Mouse (Mus musculus) cerebral cortex, adult 2 months (tissue): ENCODE measurements around the gene Usp15.

Source experiments
- WGBS: fragments of 180-500 bp; shearing (Covaris S2); methylation state at CpG from one replicate; pipeline ENCODE4 v1.1.7; 2018; 5-methylcytosine and 5-hydroxymethylcytosine counted together

Usp15 gene

DNA sequence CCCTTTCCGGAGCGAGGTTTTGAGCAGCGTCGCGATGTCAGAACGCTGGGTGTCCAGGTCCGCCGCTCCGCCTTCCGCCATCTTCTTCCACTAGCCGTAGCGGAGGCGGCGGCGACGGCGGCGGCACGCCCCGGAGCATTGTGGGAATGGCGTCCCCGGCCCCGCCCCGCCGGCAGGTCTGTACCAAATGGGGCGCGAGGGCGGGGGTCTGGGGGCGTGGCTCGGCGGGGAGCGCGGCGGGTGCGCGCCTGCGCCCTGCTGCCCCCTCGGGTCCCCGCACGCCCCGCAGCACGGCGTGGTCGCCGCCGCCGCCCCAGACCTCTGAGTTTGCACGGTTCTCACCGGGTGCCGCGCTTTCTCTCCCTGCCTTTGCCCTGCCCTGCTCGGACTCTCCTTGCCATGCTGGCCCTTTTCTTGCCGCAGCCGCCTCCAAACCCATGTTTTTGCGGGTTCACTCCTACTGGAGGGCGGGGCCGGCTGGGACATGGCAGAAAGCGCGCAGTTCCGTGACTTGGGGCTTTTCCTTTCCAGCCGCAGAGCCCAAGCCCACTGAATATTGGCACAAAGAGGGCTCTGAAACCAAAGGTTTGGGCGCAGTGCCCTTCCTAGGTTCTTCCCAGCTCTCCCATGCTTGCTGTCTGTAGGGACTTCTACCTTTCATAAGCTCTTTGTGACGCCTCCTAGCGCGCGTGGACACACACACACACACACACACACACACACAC, at the start of gene Usp15:
Gene Usp15 (minus strand): TSS at position 161 of the 725 bp plus-strand sequence.
- under 1% methylated on average over 63 of the region's 66 CpGs for WGBS

DNA sequence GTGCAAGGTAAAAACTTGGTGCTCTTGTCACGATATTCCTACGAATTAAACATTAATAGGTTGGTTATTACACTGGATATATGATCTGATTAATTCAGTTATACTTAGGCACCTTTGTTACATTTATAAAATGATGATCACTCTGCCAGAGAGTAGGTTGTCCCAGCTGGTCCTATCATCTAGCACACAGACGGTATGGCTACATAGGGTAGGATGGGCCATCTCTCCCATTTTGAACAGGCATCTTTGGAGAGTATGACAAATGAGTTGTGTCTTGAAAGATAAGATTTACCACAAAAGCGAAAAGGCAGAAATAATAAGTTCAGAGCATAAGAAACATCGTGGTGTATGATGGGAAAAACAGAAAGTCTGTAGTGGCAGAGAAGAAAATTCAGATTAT, 32.6 kb upstream of the Usp15 start:
- WGBS = 91% methylated on average over 5 of the region's 5 CpGs

DNA sequence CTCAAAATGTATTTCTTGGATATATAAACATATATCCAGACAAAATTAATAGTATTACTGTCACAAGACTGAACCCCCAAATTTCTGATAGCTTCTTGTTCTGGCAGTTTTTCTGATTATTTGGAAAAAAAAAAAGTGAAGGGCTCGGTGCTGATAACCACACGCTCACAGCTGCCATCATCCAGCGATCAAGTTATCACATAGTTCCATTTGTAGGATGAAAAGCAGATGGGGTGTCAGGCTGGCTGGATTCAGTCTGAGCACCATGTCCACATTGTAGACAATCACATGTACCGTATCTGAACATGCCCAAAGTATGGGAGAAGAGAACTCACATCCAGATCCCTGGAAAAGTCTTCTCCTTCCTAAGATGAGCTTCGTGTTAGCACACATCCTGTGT, 26.0 kb upstream of the Usp15 start:
- 86% methylated on average over 5 of the region's 5 CpGs for WGBS

DNA sequence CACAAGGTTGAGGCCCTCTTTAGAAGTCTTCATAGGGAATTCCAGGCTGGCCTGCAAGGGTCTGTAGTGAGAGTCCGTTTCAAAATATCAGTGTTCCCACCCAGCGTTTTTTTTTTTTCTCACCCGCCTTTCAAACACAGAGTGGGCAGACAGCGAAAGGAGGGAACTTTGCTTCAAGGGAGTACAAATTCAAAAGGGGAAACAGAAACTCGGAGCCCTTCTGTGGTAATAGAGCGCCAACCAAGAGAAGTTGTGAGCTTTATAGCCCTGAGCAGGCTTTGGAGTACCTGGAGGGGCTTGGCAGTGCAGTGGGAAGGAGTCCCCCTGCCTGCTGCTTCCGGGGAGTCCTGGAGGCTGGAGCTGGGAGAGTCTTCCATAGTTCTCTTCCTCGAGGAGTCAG, 12.7 kb upstream of the Usp15 start:
- WGBS = 76% methylated on average over 8 of the region's 8 CpGs

DNA sequence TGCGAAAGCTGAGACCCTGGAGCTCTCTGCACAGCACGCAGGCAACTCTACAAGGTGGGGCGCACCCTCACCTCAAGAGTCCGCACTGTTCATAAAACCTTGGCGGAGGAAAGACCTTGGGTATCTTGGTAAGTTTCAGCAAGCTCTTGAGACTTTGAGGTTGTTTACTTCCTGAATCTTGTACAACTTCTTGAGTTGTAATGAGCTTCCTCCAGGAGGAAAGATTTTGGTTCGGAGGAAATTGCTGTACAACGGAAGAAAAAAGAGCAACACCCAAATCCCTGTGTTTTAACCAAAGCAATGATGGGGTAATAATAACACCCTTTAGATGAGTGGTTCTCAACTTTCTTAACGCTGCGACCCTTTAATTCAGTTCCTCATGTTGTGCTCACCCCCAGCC, 11.5 kb upstream of the Usp15 start:
- WGBS = 93% methylated on average over 9 of the region's 9 CpGs

DNA sequence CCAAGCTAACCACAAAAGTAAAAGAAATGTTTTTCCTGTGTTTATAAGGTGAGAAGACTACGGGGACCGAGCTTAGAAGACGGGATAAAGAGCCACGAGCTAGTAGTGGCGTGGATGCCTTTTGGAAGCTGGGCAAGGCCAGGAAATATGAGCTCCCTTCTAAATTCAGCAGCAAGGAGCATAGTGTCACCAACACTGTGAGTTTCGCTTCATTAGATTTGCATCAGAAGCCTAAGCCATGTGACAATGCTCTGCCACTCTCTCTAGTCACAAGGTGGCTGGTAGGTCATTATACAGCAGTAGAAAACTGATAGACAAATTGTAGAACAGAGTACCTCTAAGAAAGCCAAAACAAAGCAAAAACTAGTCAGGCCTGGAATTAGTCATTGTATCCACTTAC, 9.3 kb upstream of the Usp15 start:
- 92% methylated on average over 6 of the region's 6 CpGs for WGBS

DNA sequence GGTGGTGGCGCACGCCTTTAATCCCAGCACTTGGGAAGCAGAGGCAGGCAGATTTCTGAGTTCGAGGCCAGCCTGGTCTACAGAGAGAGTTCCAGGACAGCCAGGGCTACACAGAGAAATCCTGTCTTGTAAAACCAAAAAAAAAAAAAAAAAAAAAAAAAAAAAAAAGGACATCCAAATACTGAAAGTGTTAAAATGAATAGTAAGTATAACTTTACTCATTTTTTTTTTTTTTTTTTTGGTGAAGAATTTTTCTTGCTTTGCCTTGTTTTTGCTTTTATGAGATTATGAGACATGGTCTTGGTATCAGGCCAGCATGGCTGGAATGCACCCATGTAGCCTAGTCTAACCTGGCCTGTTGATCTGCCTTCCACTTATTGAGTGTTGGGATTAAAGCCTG, 8.6 kb upstream of the Usp15 start:
- WGBS = 98% methylated on average over 3 of the region's 3 CpGs

DNA sequence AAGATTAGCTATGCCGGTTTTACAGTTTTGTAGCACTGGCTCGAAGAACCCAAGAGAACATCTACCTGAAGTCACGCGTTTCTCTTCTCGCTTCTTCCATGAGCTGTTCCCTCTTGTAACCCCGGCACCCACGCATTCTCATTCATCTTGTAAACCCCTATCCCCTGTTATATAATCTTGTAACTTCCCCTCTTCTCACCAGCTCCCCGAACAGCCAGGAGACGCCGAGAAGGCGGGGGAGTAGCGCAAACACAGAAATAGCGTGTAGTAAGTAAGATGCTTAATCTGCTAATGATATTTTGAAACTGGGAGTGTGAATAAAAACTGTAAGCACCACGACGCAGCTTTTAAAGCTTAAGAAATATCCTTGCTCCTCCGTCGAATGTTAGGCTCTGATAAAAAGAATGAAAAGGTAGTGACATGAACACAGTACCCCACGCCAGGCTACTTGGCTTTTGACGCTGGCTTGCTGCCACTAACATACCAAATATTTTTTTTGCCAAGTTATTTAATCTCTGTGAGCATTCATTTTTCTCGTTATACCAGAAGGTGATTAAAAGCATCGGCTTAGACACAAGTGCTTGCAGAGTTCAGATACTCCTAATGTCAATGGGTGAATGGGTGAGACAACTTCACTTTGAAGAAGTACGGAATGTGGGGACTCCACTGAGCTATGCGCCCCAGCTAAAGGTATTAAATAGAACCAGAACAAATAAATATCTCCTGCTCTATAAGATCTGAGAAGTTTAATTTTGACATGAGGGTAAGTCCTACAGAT, 5.4 kb upstream of the Usp15 start:
- 63% methylated on average over 23 of the region's 23 CpGs for WGBS

DNA sequence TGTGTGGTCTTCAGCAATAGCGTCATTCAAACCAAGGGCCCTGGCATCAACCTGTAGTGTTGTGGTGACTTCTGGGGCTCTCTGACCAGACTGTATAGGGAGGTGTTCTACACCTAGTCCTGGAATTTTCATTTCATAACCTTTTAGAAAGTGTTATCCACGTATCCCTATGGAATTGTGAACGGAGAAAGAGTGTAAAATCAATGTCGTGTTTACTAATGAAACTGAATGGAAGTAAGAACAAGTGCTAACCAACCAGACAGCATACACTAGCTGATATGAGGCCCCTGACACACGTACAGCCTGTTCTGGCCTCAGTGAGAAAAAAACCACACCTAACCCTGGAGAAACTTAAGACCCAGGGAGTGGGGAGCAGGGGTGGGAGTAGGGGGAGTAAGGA, 4.6 kb upstream of the Usp15 start:
- WGBS = 88% methylated on average over 5 of the region's 5 CpGs

DNA sequence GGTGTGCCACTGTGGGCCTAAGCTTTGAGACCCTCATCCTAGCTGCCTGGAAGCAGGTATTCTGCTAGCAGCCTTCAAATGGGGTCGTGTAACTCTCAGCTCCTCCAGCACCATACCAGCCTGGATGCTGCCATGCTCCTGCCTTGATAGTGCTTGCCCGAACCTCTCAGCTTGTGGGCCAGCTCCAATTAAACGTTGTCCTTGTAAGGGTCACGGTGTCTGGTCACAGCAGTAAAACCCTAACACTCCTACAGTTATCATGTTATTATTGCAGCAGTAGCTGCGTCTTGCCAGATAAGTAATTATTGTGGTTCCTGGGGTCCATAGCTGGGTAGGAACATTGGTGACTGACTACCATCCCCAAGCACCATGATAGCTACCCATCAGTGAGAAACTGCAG, 4.2 kb upstream of the Usp15 start:
- WGBS = 94% methylated on average over 5 of the region's 5 CpGs

DNA sequence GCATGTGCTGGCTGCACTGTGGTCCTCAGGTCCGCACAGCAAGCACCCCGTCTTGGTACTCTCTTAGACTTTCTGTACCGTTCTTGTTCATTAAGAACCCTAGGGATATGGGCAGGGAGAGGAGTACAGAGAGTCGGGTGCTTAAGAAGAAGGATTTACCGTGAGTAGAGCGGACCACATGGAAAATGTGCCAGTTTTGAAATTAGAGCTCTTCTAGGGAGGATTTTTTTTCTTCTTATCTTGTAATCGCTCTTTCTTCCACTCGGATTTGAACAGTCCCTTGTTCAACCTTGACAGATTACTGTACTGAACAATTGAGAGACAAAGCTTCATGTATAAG, 3.5 kb upstream of the Usp15 start:
- 90% methylated on average over 8 of the region's 8 CpGs for WGBS

DNA sequence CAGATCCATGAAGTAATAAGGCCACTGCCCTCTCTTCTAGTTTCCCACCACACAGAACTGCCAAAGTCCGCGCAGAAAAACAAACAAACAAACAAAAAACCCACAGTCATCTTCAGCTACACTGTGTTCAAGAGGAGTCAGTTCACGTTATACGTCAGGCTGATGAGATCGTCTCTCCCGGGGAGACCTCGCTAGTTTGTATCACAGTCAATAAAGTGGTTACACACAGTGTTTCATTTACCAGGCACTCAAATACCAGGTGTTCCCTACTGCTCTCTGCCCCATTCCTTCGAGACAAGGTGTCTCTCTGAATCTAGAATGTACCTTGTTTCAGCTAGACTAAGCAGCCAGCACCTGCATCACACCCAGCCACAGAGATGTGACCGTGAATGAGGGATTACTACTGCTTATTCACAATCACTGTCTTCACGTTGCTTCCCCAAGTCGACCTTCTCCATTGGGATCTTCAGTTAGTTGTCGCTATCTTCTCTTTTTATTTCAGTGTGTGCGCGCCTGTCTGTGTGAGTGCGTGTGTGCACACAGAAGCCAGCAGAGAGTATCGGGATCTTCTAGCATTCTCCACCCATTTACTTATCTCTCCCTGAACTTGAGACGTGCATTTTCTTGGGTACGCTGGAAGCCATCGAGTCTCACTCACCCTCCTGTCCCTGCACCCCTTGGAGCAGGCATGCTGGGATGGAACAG, 3.0 kb upstream of the Usp15 start:
- 88% methylated on average over 19 of the region's 19 CpGs for WGBS

DNA sequence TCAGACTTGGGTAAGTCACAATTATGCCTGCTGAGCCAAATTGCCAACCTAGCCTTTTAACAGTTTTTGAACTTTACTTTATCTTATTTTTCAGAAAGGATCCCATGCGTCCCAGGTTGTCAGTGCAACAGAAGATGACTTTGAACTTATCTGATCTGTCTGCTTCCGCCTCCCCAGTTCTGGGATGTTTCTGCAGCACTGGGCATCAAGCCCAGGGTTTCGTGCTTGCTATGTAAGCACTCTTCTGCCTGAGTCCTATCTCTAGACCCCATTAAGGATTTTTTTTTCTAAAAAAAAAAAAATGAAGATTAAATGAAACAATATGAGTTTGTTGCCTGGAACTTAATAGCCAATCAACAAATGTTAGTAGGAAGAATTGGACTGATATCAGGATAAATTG, 2.3 kb upstream of the Usp15 start:
- 76% methylated on average over 3 of the region's 3 CpGs for WGBS

DNA sequence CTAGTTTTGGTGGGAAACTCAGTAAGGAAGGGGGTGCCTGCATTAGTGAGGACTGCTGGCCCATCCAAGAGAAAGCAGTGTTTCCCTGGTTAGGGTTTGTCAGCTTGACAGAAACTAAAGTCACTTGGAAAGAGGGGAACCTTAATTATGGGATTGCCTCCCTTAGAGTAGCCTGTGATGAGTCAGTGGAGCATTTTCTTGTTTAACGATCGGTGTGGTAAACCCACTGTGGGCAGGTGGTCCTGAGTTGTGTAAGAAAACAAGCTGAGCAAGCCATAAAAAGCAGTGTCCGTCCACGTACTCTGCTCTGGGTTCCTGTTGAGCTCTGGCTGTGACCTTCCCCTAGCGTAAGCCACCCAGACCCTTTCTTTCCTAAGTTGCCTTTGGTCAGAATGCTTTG, 1.4 kb upstream of the Usp15 start:
- 71% methylated on average over 5 of the region's 5 CpGs for WGBS

DNA sequence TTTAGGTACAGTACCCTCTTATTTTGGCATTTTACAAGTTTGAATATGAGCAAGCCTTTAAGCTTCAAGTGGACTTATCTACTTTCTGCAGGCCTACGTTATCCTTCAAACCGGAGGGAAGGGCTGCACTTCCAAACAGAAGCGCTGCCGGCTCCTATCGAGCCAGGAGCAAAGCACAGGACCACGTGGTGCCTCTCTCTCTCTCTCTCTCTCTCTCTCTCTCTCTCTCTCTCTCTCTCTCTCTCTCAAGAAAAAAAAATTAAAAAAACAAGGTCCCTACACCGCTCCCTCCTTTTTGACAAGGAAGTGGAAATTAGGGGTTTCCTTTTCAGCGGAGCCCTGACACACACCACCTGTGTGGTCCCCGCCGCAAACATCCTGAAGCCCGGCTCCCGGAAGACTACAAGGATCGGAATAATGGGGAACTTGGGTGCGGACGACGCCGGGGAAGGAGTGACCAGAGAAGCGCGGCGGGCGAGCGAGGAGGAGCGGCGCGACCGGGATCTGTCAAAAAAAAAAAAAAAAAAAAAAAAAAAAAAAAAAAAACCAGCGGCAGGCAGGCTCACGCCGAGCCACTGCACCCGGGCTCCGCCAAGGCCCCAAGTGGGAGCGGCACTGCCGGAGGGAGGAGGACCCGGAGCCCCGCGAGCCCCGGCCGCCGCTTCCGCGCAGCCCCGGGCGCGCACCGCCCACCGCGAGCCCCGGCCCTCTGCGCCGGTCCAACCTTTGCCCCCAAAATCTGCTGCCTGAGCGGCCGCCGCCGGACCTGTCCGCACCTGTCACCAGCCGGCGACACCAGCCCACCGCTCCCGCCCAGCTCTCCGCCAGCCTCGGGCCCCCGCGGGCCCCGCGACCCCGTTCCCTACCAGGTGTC, 597 bp downstream of the Usp15 start:
- 1% methylated on average over 66 of the region's 66 CpGs for WGBS

DNA sequence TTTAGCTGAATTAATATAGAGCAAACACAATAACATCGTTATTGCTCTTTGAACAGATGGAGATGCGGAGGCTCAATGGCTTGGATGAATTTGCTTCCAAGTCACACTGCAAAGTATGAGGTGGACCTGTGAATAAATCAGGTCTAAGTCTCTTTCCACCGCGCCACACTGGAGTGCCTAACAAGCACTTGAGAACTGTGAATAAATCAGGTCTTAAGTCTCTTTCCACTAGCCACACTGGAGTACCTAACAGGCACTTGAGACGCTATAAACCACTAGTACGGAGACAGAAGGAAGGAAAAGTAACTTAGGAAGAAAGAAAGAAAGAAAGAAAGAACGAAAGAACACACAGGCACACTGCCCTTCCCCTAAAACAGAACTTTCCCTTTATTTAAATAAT, 1.3 kb downstream of the Usp15 start:
- WGBS = 8% methylated on average over 7 of the region's 7 CpGs

DNA sequence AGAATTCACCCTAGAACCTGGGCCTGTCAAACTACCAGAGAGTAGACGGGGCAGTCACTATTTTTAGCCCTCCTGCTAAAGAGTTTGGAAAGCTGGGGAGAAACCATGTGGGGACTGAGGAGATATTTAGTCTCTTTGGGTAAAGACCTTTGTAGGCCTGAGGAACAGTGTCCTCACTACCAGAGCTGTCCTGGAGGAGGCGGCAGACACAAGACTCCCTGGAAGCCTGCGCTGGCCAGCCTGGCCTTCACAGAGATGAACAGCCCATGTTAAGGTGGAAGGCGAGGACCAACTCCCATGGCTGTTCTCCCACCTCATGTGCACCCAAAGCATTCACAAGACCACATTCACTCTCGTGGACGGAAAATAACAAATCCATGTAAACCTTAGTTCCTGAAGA, 5.8 kb downstream of the Usp15 start:
- 75% methylated on average over 6 of the region's 6 CpGs for WGBS

DNA sequence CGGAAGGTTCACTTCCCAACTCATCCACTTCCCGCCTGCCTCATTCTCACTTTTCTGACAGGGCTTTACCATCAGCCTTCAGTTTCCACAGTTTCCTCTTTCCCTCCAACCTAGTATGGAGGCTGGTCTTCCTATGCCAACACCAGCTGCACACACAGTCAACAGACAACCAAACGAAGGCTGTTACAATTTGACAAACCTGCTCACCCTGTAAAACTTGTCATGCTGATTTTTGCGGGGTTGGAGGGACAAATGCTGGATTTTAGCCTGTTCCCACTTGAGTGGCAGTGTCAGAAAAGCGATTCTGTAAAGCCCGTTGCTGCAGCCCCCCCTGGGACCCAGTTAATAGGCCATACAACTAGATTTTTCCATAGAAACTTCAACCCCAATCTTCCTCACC, 9.5 kb downstream of the Usp15 start:
- 52% methylated on average over 6 of the region's 6 CpGs for WGBS

DNA sequence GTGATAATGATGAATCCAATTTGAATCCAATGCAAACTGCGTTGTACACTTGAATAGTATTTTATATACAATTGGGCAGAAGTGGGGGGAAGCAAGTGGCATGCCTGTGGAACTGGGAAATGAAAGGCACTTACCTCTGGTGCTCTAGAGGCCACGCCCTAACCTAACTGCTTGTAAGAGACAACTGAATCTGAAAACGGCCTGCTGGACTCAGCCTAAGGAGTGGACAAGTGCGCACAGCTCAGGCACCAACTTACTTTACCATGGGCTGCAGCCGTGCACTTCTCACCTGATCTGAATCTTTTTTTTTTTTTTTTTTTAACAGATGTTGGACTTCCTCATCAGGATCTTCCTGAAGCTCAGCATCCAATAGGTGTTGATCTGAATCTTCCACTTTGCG, 10.9 kb downstream of the Usp15 start:
- WGBS = 79% methylated on average over 6 of the region's 6 CpGs

DNA sequence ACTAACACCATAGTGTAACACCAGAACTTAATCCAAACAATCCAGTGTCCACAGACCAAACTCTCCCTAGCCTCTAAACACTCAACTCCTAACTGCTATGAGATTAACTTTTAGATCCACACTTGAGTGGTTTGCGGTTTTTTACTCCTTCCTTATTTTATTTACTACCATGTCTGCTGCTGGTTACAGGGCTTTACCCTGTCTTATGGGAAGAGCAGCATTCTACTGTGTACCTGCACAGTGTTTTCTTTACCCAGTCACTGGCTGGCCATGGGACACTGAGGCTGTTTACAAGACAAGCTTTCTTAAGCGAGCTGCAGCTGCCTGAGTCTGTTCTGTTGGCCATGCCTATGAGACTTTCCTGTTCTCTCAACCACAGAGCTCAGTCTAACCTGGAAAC, 13.1 kb downstream of the Usp15 start:
- 49% methylated on average over 2 of the region's 2 CpGs for WGBS

DNA sequence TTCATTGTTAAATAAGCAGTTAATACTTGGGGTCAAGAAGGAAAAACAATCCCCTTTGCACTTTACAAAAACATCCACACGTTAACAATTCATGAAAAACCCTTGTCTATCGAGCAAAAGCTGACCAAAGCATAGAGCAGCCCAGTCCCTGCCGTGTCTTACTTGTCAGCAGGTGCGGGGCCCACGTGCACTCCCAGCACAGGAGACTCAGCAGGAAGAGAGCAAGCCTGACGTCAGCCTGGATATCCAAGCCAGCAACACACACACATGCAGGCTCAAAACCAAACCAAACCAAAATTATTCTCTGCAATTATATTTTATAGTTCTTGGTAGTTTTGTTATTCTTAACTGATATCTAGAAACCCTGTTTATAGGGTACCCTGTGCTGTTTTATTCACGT, 13.6 kb downstream of the Usp15 start:
- 23% methylated on average over 7 of the region's 7 CpGs for WGBS

DNA sequence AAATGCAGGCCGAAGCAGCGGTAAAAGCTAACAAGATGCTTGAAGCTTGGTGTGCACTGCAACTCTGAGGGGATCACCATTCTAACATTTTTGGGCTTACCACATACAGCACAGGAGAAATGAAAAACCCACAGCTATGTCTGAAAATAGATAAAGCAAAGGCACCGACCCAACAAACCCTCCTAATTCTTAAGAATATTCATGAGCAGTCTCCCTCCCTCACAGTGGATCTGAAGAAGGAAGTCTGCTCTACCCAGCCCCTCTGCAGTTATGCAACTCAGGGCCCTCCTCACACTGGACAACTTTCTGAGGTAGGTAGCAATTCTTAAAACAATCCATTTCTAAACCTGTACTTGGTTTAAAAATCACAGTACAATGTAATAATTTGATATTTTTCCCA, 14.4 kb downstream of the Usp15 start:
- 41% methylated on average over 3 of the region's 3 CpGs for WGBS
